Mouse (Mus musculus): Measurements from ENCODE around the gene Tet3. TPM values are rescaled to one million over a fixed set of nuclear protein-coding genes. Genes with fewer than 3 reads are reported as not detected.

Tet3 gene
- polyA plus RNA-seq, 1 experiment, result 9.4 TPM

DNA sequence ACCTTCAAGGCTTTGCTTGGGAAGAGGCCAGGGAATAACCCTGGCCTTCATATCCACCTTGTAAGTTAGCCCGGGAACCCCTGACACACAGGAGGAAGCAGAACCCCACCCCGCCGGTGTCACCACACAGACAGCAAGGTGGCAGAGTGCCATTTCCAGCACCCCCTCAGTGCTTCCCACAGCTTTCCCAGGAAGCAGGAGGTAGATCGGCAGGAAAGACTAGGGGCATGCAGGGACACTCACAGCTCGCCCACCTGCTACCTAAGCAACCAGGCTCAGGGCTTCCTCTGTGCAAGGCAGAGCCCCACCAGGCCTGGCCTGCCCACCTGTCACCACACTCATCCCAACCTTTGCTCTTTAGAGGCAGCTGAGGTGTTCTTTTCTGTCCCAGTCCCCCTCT lies 19.1 kb downstream of the Tet3 start:
- DNase-seq (ENCODE audit: low spot score), result no peak

DNA sequence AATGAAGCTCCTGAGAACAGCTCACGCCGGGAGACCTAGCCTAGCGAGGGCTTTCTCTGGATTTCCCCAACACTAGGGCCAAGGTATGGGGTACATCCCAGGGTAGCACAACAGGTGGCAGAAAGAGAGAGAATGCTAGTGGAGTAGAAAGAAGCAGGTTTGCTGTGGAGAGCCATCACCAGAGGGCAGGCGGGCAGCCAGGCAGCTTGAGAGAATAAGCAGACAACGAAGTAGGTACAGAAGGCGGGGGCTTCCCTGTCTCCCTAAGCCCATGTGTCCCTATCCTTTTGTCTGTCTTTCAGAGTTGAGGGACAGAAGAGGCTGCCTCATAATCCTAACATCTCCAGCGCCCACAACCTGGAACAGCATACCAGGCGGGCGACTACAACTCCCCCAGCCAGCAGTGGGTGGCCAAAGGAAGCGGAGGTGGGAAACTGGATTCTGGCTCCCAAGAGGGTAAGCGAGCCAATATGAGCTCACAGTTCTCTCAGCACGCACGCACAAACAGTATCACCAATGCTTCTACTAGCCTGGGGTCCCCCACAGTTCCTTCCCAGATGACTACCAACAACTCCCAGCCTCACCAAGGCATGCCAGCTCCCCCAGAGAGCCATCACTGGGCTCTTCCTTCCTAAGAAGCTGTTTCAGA lies 19.6 kb downstream of the Tet3 start:
- no peak for DNase-seq (ENCODE audit: low spot score)

GRCm38 (mm10) chr6:83438584-83438983 lies 20.3 kb downstream of the Tet3 start:
- no peak for DNase-seq (ENCODE audit: low spot score)

- DNase-seq (ENCODE audit: low spot score), result no peak
Observed at GRCm38 (mm10) chr6:83437802-83438201, 21.1 kb downstream of the Tet3 start.

GRCm38 (mm10) chr6:83437225-83437624 lies 21.7 kb downstream of the Tet3 start:
- no peak for DNase-seq (ENCODE audit: low spot score)

- DNase-seq (ENCODE audit: low spot score), result no peak
Observed at GRCm38 (mm10) chr6:83436547-83436946, 22.3 kb downstream of the Tet3 start.

GRCm38 (mm10) chr6:83435174-83435573 lies 23.7 kb downstream of the Tet3 start:
- no peak for DNase-seq (ENCODE audit: low spot score)

DNA sequence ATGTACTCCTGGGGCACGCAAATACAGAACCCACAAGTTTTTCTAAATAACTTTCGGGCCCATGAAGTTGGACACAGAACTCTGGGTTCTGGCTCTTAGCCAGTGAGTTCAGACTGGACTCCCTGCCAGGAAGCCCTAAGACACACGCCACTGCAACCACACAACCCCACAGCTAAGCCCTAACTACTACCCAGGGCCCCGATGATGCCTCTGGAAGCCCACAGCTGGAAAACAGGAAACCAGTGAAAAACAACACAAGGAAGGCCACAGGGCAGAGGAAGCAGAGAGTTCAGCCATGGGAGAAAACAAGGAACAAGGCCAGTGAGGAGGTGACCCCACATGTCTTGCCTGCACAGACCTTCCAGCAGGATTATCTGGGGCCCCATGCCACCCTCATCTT lies 25.3 kb downstream of the Tet3 start:
- no peak for DNase-seq (ENCODE audit: low spot score)

GRCm38 (mm10) chr6:83432966-83433365 lies 25.9 kb downstream of the Tet3 start:
- no peak for DNase-seq (ENCODE audit: low spot score)

GRCm38 (mm10) chr6:83427968-83428731 lies 30.7 kb downstream of the Tet3 start:
- DNase-seq (ENCODE audit: low spot score), result no peak

DNA sequence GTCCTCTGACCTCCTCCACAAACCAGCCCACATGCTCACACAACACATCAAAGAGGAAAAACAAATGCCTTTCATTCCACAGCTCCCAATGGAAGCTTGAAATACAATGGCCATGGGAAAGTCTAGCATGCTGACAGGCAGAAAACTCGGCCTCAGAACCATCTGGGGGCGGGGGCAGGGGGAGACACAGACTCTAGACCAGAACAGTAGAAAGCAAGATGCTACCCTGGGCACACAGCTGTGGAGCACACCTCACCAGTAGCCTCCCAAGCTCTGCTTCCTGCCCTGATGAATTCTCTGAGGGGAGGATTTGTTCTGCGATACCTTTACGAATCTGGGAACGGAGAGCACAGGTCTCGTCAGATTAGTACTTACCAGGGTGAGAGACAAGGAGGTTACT lies 31.4 kb downstream of the Tet3 start:
- DNase-seq (ENCODE audit: low spot score), result no peak

DNA sequence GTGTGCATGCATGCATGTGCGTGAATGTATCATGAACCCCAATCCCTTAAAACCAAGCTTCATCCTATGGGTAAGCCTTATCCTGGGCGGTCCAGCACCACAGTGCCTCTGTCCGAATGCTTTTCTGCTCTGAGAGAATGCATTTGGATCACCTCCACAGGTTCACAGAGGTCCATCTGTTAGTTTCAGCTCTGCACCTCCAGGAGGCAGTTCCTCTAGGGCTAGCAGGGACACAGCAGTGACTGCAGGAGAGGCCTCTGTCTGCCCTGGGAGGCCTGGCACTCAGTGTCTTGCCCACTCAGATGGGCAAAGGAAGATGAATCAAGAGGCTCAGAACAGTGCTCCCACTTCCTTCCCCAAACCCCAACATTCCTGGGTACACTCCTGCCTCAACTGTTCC lies 32.3 kb downstream of the Tet3 start:
- no peak for DNase-seq (ENCODE audit: low spot score)

GRCm38 (mm10) chr6:83424053-83424404 lies 34.9 kb downstream of the Tet3 start:
- no peak for DNase-seq (ENCODE audit: low spot score)

DNA sequence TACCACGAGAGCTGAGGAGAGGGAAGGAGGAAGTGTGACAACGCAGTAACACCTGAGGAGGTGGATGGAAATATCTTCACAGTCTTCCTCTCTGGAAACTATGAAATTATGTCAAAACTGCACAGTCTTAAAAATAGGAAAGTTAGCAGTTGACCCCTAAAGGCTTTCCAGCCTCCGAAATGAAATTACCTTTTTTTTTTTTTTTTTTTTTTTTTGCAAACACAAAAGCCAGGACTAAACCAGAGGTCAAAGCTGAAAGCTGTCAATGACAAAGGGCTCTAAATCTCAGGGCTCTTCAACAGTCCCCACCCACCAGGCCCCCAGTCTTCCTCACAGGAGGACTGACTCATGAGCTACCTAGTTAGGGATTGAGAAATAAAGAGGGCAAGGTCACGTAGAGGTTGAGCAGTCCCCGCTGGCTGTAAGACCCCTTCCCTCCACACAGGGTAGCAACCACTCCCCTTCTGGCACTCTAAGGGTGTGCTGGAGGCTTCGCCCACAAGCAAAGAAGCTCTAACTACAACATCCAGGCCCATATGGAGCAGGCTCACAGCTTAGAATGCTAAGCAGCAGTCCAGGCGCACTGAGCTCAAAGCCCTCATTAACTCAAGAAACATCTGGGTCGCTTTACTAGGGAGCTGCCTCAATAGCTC lies 35.4 kb downstream of the Tet3 start:
- DNase-seq (ENCODE audit: low spot score), result no peak

DNA sequence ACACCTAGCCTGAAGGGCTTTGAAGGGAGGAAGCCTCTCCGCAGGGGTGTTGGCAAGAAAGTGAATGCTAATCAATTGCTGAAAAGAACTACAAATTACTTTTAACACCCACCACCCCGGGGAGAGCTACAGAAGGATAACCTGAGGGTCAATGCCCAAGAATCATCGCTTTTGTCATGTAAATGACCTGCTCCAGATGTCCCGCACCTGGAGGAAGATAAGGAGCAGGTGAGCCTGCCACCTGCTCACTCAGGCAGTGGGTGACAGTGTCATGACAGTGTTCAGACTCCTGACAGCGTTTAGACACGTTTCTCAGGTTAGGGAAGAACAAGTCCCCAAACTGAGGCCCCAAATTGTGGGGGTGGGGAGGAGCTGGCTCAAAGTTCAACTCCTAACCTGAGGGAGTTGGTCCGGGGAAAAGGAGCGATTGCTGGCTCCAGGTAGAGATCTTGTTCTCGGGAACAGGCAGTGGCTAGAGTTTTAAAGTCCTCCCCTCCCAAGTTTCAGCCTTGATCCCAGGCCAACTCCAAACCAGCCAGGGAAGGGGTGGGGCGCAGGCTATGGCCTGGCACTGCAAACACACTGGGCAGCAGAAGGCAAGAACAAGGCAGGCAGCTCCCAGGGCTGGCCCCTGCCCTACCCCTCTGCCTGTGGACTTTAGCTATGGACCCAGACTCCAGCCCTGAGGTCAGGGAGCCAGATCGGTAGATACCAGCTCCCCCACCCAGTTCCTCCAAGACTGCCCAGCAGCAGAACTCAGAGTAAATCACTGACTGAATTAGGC lies 36.8 kb downstream of the Tet3 start:
- no peak for DNase-seq (ENCODE audit: low spot score)

GRCm38 (mm10) chr6:83419516-83419915 lies 39.4 kb downstream of the Tet3 start:
- DNase-seq (ENCODE audit: low spot score), result no peak

GRCm38 (mm10) chr6:83417531-83417930 lies 41.4 kb downstream of the Tet3 start:
- DNase-seq (ENCODE audit: low spot score), result no peak

DNA sequence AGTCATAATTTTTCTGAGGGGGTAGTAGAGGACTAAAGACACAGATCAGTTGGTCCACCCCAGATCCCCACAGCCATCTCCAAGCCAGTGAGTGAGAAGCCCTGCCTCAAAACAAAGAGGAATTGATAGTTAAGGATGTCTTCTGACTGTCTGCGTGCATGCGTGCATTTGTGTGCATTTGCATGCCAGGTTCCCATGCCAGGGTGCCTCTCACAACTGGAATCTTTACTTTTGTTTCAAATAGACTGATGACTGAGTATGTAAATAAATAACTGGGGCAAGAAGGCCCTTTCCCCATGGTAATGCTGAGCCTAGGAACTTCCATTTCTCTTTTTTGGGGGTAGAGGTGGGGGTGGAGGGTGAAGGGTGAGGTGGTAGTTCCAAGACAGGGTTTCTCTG lies 41.8 kb downstream of the Tet3 start:
- no peak for DNase-seq (ENCODE audit: low spot score)

- no peak for DNase-seq (ENCODE audit: low spot score)
Observed at GRCm38 (mm10) chr6:83416261-83417103, 42.4 kb downstream of the Tet3 start.

- no peak for DNase-seq (ENCODE audit: low spot score)
Observed at GRCm38 (mm10) chr6:83415356-83415940, 43.4 kb downstream of the Tet3 start.

Measured in urinary bladder, adult 2 months (tissue).